Mouse (Mus musculus): Measurements from ENCODE around the gene Ehhadh. TPM values are rescaled to one million over a fixed set of nuclear protein-coding genes. Genes with fewer than 3 reads are reported as not detected.
A peak's percentile ranks its signal among the peaks of the same experiment; 100 is the strongest.

Ehhadh gene
- polyA plus RNA-seq, 1 experiment from 2014 or later: 5.3 TPM

GRCm38 (mm10) chr16:21779149-21779548 is 8.5 kb downstream of the Ehhadh start:
- no peak overlapping the region for H3K9ac ChIP-seq (ENCODE audit: low read depth, low read length)
- ATAC-seq (replicated peaks; ENCODE audit: low FRiP score) (no peak), DNase-seq (ENCODE audit: low spot score) (no peak)
- whole genome bisulfite sequencing: 70% methylated on average over 4 of the region's 4 CpGs
- H3K36me3 ChIP-seq (ENCODE audit: control insufficient read depth, insufficient read depth, low read length): no peaks in the 10 kb centered on the region
- no peaks in the 10 kb centered on the region for H3K27me3 ChIP-seq (replicated peaks; ENCODE audit: control insufficient read depth, insufficient read depth, low read length)
- no peak overlapping the region for H3K4me3 ChIP-seq (ENCODE audit: low read depth, low read length)
- H3K9me3 ChIP-seq (ENCODE audit: control insufficient read depth, low read length): no peaks in the 10 kb centered on the region
- H3K27ac ChIP-seq (ENCODE audit: low read depth, low read length): no peak overlapping the region
- no peaks in the 10 kb centered on the region; the same call in 1 of the 2 replicates for H3K4me1 ChIP-seq (replicated peaks; ENCODE audit: control insufficient read depth, insufficient read depth, low read length)
- H3K4me2 ChIP-seq: no peak overlapping the region

- H3K4me1 ChIP-seq (replicated peaks; ENCODE audit: control insufficient read depth, insufficient read depth, low read length): no peaks in the 10 kb centered on the region; the same call in 1 of the 2 replicates
- no peak overlapping the region for H3K9ac ChIP-seq (ENCODE audit: low read depth, low read length)
- H3K27me3 ChIP-seq (replicated peaks; ENCODE audit: control insufficient read depth, insufficient read depth, low read length): no peaks in the 10 kb centered on the region
- peak overlapping the region; percentile 49 for H3K4me2 ChIP-seq
- DNase-seq (ENCODE audit: low spot score): no peak
- H3K4me3 ChIP-seq (ENCODE audit: low read depth, low read length): peak overlapping the region; percentile 33
- H3K36me3 ChIP-seq (ENCODE audit: control insufficient read depth, insufficient read depth, low read length): no peaks in the 10 kb centered on the region
- H3K9me3 ChIP-seq (ENCODE audit: control insufficient read depth, low read length): no peaks in the 10 kb centered on the region
- WGBS: 53% methylated on average over 3 of the region's 3 CpGs
- ATAC-seq (replicated peaks; ENCODE audit: low FRiP score): no peak
- no peak overlapping the region for H3K27ac ChIP-seq (ENCODE audit: low read depth, low read length)
Observed at GRCm38 (mm10) chr16:21778293-21778866, 9.2 kb downstream of the Ehhadh start.

GRCm38 (mm10) chr16:21774725-21775124 is 12.9 kb downstream of the Ehhadh start:
- H3K4me3 ChIP-seq (ENCODE audit: low read depth, low read length): no peak overlapping the region
- WGBS: 80% methylated on average over 4 of the region's 4 CpGs
- no peak for ATAC-seq (replicated peaks; ENCODE audit: low FRiP score)

GRCm38 (mm10) chr16:21769667-21770066 is 17.9 kb downstream of the Ehhadh start:
- H3K4me3 ChIP-seq (ENCODE audit: low read depth, low read length): no peak overlapping the region
- no peak overlapping the region for H3K9ac ChIP-seq (ENCODE audit: low read depth, low read length)
- H3K27ac ChIP-seq (ENCODE audit: low read depth, low read length): no peak overlapping the region
- H3K27me3 ChIP-seq (replicated peaks; ENCODE audit: control insufficient read depth, insufficient read depth, low read length): no peaks in the 10 kb centered on the region
- no peaks in the 10 kb centered on the region for H3K36me3 ChIP-seq (ENCODE audit: control insufficient read depth, insufficient read depth, low read length)
- DNase-seq (ENCODE audit: low spot score) (no peak), ATAC-seq (replicated peaks; ENCODE audit: low FRiP score) (no peak)
- WGBS: 75% methylated on average over 5 of the region's 5 CpGs
- no peaks in the 10 kb centered on the region for H3K4me1 ChIP-seq (replicated peaks; ENCODE audit: control insufficient read depth, insufficient read depth, low read length)
- H3K9me3 ChIP-seq (ENCODE audit: control insufficient read depth, low read length): no peaks in the 10 kb centered on the region
- no peak overlapping the region for H3K4me2 ChIP-seq

More at GRCm38 (mm10) chr16:21774725-21775124, 12.9 kb downstream of the Ehhadh start:
- H3K27ac ChIP-seq (ENCODE audit: low read depth, low read length): no peak overlapping the region
- H3K4me2 ChIP-seq: no peak overlapping the region
- H3K4me1 ChIP-seq (replicated peaks; ENCODE audit: control insufficient read depth, insufficient read depth, low read length): no peaks in the 10 kb centered on the region; the same call in 1 of the 2 replicates
- H3K27me3 ChIP-seq (replicated peaks; ENCODE audit: control insufficient read depth, insufficient read depth, low read length): no peaks in the 10 kb centered on the region
- no peaks in the 10 kb centered on the region for H3K36me3 ChIP-seq (ENCODE audit: control insufficient read depth, insufficient read depth, low read length)
- no peak overlapping the region for H3K9ac ChIP-seq (ENCODE audit: low read depth, low read length)
- DNase-seq (ENCODE audit: low spot score): no peak
- H3K9me3 ChIP-seq (ENCODE audit: control insufficient read depth, low read length): no peaks in the 10 kb centered on the region

- Histone ChIP-seq H3K4me2 (no peak overlapping the region), H3K4me1 (replicated peaks; ENCODE audit: control insufficient read depth, insufficient read depth, low read length) (no peaks in the 10 kb centered on the region), H3K36me3 (ENCODE audit: control insufficient read depth, insufficient read depth, low read length) (no peaks in the 10 kb centered on the region), H3K27me3 (replicated peaks; ENCODE audit: control insufficient read depth, insufficient read depth, low read length) (no peaks in the 10 kb centered on the region), H3K27ac (ENCODE audit: low read depth, low read length) (no peak overlapping the region), H3K4me3 (ENCODE audit: low read depth, low read length) (no peak overlapping the region), H3K9me3 (ENCODE audit: control insufficient read depth, low read length) (no peaks in the 10 kb centered on the region), H3K9ac (ENCODE audit: low read depth, low read length) (no peak overlapping the region)
- ATAC-seq (replicated peaks; ENCODE audit: low FRiP score): no peak
- DNase-seq (ENCODE audit: low spot score): no peak
- WGBS: 73% methylated on average over 3 of the region's 3 CpGs
Observed at GRCm38 (mm10) chr16:21768255-21768654, 19.4 kb downstream of the Ehhadh start.

- no peak overlapping the region for H3K9ac ChIP-seq (ENCODE audit: low read depth, low read length)
- no peaks in the 10 kb centered on the region for H3K36me3 ChIP-seq (ENCODE audit: control insufficient read depth, insufficient read depth, low read length)
- H3K4me2 ChIP-seq: no peak overlapping the region
- no peak for DNase-seq (ENCODE audit: low spot score)
- no peaks in the 10 kb centered on the region for H3K27me3 ChIP-seq (replicated peaks; ENCODE audit: control insufficient read depth, insufficient read depth, low read length)
- no peak overlapping the region for H3K27ac ChIP-seq (ENCODE audit: low read depth, low read length)
- 74% methylated on average over 1 of the region's 1 CpGs for WGBS
- no peaks in the 10 kb centered on the region for H3K9me3 ChIP-seq (ENCODE audit: control insufficient read depth, low read length)
- no peak for ATAC-seq (replicated peaks; ENCODE audit: low FRiP score)
- H3K4me3 ChIP-seq (ENCODE audit: low read depth, low read length): no peak overlapping the region
- H3K4me1 ChIP-seq (replicated peaks; ENCODE audit: control insufficient read depth, insufficient read depth, low read length): no peaks in the 10 kb centered on the region
Observed at GRCm38 (mm10) chr16:21758447-21758846, 29.2 kb downstream of the Ehhadh start.

GRCm38 (mm10) chr16:21743401-21743800 is 44.2 kb downstream of the Ehhadh start:
- Histone ChIP-seq H3K27me3 (replicated peaks; ENCODE audit: control insufficient read depth, insufficient read depth, low read length) (no peaks in the 10 kb centered on the region), H3K4me1 (replicated peaks; ENCODE audit: control insufficient read depth, insufficient read depth, low read length) (no peaks in the 10 kb centered on the region), H3K9ac (ENCODE audit: low read depth, low read length) (no peak overlapping the region), H3K27ac (ENCODE audit: low read depth, low read length) (no peak overlapping the region), H3K36me3 (ENCODE audit: control insufficient read depth, insufficient read depth, low read length) (no peaks in the 10 kb centered on the region), H3K4me3 (ENCODE audit: low read depth, low read length) (no peak overlapping the region), H3K9me3 (ENCODE audit: control insufficient read depth, low read length) (no peaks in the 10 kb centered on the region), H3K4me2 (no peak overlapping the region)
- ATAC-seq (replicated peaks; ENCODE audit: low FRiP score): no peak
- no peak for DNase-seq (ENCODE audit: low spot score)
- WGBS: 88% methylated on average over 6 of the region's 6 CpGs

- H3K4me2 ChIP-seq: no peak overlapping the region
- H3K9me3 ChIP-seq (ENCODE audit: control insufficient read depth, low read length): no peaks in the 10 kb centered on the region
- H3K4me3 ChIP-seq (ENCODE audit: low read depth, low read length): no peak overlapping the region
- 85% methylated on average over 5 of the region's 5 CpGs for WGBS
- H3K36me3 ChIP-seq (ENCODE audit: control insufficient read depth, insufficient read depth, low read length): no peaks in the 10 kb centered on the region
- no peaks in the 10 kb centered on the region for H3K4me1 ChIP-seq (replicated peaks; ENCODE audit: control insufficient read depth, insufficient read depth, low read length)
- no peak overlapping the region for H3K27ac ChIP-seq (ENCODE audit: low read depth, low read length)
- no peak overlapping the region for H3K9ac ChIP-seq (ENCODE audit: low read depth, low read length)
- no peaks in the 10 kb centered on the region for H3K27me3 ChIP-seq (replicated peaks; ENCODE audit: control insufficient read depth, insufficient read depth, low read length)
- DNase-seq (ENCODE audit: low spot score) (no peak), ATAC-seq (replicated peaks; ENCODE audit: low FRiP score) (no peak)
Observed at GRCm38 (mm10) chr16:21742898-21743297, 44.7 kb downstream of the Ehhadh start.

GRCm38 (mm10) chr16:21742191-21742870 is 45.3 kb downstream of the Ehhadh start:
- Histone ChIP-seq H3K36me3 (ENCODE audit: control insufficient read depth, insufficient read depth, low read length) (no peaks in the 10 kb centered on the region), H3K9me3 (ENCODE audit: control insufficient read depth, low read length) (no peaks in the 10 kb centered on the region), H3K9ac (ENCODE audit: low read depth, low read length) (no peak overlapping the region), H3K4me3 (ENCODE audit: low read depth, low read length) (no peak overlapping the region), H3K27ac (ENCODE audit: low read depth, low read length) (no peak overlapping the region), H3K27me3 (replicated peaks; ENCODE audit: control insufficient read depth, insufficient read depth, low read length) (no peaks in the 10 kb centered on the region), H3K4me2 (no peak overlapping the region), H3K4me1 (replicated peaks; ENCODE audit: control insufficient read depth, insufficient read depth, low read length) (no peaks in the 10 kb centered on the region)
- DNase-seq (ENCODE audit: low spot score) (no peak), ATAC-seq (replicated peaks; ENCODE audit: low FRiP score) (peak; percentile 54)
- 73% methylated on average over 5 of the region's 5 CpGs for WGBS

All from liver, embryonic 11.5 days (tissue).